Mouse (Mus musculus): ENCODE measurements around the gene Samd3. TPM values are rescaled to one million over a fixed set of nuclear protein-coding genes. Genes with fewer than 3 reads are reported as not detected.

Gene Samd3
- polyA plus RNA-seq (2014; fragmentation: Illumina TruSeq; extraction: RNeasy Lipid Tissue Mini Kit (QIAGEN cat#74804); ENCODE audit: insufficient read depth, low read depth, low replicate concordance), result 1.1 TPM

GRCm38 (mm10) chr10:26229488-26229887 is at the start of gene Samd3:
Samd3 (plus strand) TSS chr10:26229707.

Other genes with a start within 250 kb of the Samd3 start
- not detected for gene Gm9767, start 151.5 kb upstream of the Samd3 start, polyA plus RNA-seq (2014; fragmentation: Illumina TruSeq; extraction: RNeasy Lipid Tissue Mini Kit (QIAGEN cat#74804); ENCODE audit: insufficient read depth, low read depth, low replicate concordance)
- gene Tmem200a, start 150.7 kb upstream of the Samd3 start, polyA plus RNA-seq (2014; fragmentation: Illumina TruSeq; extraction: RNeasy Lipid Tissue Mini Kit (QIAGEN cat#74804); ENCODE audit: insufficient read depth, low read depth, low replicate concordance), result 2.7 TPM
- gene L3mbtl3, start 146.3 kb downstream of the Samd3 start, polyA plus RNA-seq (2014; fragmentation: Illumina TruSeq; extraction: RNeasy Lipid Tissue Mini Kit (QIAGEN cat#74804); ENCODE audit: insufficient read depth, low read depth, low replicate concordance), result 5.5 TPM